Mouse (Mus musculus) ES-E14 (cell line): ENCODE results near the gene Ccdc91. TPM values are rescaled to one million over a fixed set of nuclear protein-coding genes. Genes with fewer than 3 reads are reported as not detected.

Experiments
- DNase-seq: peaks from one replicate; pipeline ENCODE4 v3.0.0-alpha.2; 2013; ENCODE audit warnings: low read depth, low spot score
- H3K27ac ChIP-seq: 2 replicates; pipeline ENCODE4 v1.5.1; 2012; ENCODE audit warnings: low read depth, mild to moderate bottlenecking, low read length, moderate library complexity, mixed read lengths; ENCODE audit not compliant: poor library complexity, insufficient read depth, severe bottlenecking
- H3K36me3 ChIP-seq: 2 replicates; pipeline ENCODE4 v1.6.1; 2012; ENCODE audit warnings: mild to moderate bottlenecking, low read length, moderate library complexity, mixed read lengths; ENCODE audit not compliant: control insufficient read depth, poor library complexity, insufficient read depth, severe bottlenecking
- H3K4me1 ChIP-seq, 2 experiments: fragments of 150-350 bp in 1 of 2; sonication (generic) in 1 of 2; 2 replicates each; pipeline ENCODE4 v1.6.1; 2012; ENCODE audit warnings: low read length in 2 of 2, mild to moderate bottlenecking in 1 of 2, mixed read lengths in 1 of 2; ENCODE audit not compliant: control insufficient read depth in 2 of 2, insufficient read depth in 2 of 2, poor library complexity in 1 of 2
- H3K4me3 ChIP-seq, 2 experiments: fragments of 150-350 bp in 1 of 2; sonication (generic) in 1 of 2; 2 replicates each; pipeline ENCODE4 v1.5.1; 2012; ENCODE audit warnings: low read length in 2 of 2, low read depth in 1 of 2, mild to moderate bottlenecking in 1 of 2, mixed read lengths in 1 of 2; ENCODE audit not compliant: insufficient read depth in 1 of 2, poor library complexity in 1 of 2, severe bottlenecking in 1 of 2
- H3K9ac ChIP-seq: 2 replicates; pipeline ENCODE4 v1.6.1; 2012; ENCODE audit warnings: low read depth, mild to moderate bottlenecking, low read length, mixed read lengths; ENCODE audit not compliant: poor library complexity, insufficient read depth, severe bottlenecking
- H3K9me3 ChIP-seq: fragments of 150-350 bp; sonication (generic); 2 replicates; pipeline ENCODE4 v1.6.1; 2012; ENCODE audit warnings: low read depth, mild to moderate bottlenecking, low read length; ENCODE audit not compliant: control insufficient read depth, insufficient read depth
- CHD2 ChIP-seq: IDR thresholded peaks from 2 replicates; pipeline ENCODE4 v1.6.1; 2014; ENCODE audit warnings: mild to moderate bottlenecking, low read depth, low read length, inconsistent platforms
- HCFC1 ChIP-seq: IDR thresholded peaks from 2 replicates; pipeline ENCODE4 v1.6.1; 2012; ENCODE audit warnings: low read length, inconsistent platforms, borderline replicate concordance; ENCODE audit not compliant: insufficient read depth
- MAFK ChIP-seq: IDR thresholded peaks from 2 replicates; pipeline ENCODE4 v1.6.1; 2014; ENCODE audit warnings: mild to moderate bottlenecking, low read depth, low read length, inconsistent platforms; ENCODE audit not compliant: insufficient read depth
- ZC3H11A ChIP-seq: IDR thresholded peaks from 2 replicates; pipeline ENCODE4 v1.6.1; 2012; ENCODE audit warnings: low read depth, mild to moderate bottlenecking, inconsistent platforms, low read length, borderline replicate concordance
- ZNF384 ChIP-seq: IDR thresholded peaks from 2 replicates; pipeline ENCODE4 v1.6.1; 2012; ENCODE audit warnings: low read depth, low read length, inconsistent platforms
- in situ Hi-C, 2 experiments: fragments of 600-800 bp; cut with MboI; formaldehyde crosslinking; loops; one replicate each; pipeline ENCODE4 v1.15.1; 2025; ENCODE audit warnings: low sequenced_read_pairs in 2 of 2, inconsistent platforms in 1 of 2; ENCODE audit not compliant: unreplicated experiment in 2 of 2
- total RNA-seq: library from RNA; depleted of rRNA; stranded (reverse); fragments of 300-350 nt; gene quantifications from 2 replicates; pipeline ENCODE4 v1.2.3, GENCODE M21; 2012; rRNA removed

Gene Ccdc91
- 12.6 and 13.0 TPM in 2 replicates for total RNA-seq

DNA sequence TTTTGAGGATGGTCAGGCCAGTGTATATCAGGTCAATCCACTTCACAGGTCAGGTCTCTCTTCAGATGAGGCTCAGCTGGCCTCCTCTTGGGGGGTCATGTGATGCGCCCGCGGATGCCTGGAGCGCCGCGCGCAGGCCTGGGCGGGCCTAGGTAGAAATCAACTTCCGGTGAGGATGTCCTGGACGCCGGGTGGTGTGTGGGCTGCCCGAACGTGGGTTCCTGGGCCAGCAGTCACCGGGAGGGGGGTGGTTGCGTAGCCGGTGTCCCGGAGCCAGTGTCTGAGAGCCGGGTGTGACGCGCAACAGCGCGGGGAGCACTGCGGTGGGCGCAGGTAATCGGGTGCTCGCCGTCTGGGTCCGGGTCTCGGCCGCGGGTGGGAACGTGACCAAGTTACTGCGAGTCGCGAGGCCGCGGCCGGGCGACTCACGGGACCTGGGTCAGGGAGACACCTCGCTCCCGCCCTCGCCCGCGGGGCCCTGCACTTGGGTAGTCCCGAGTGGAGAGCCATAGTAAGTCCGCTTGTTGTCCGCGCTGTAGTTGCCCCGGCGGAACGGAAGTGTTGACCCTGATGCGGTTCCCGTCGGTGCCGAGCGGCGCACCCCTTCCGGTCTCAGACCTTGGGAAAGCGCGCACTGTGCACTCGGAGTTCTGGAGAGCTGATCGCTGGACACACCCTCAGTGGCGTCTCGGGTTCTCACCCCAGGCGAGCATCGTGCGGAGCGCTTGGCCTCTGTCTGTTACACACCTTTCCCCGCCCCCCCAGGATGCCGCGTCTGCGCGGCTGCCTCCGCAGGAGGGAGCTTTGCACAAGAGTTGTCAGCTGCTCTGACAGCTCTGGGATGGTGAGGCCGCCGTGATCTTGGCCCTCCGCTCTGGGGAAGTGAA, at the start of gene Ccdc91:
Gene Ccdc91 (plus strand): TSS at position 102 of the 887 bp plus-strand sequence.
- peak within 1 kb of the TSS; percentile 79 to 97 for H3K4me3 ChIP-seq
- H3K9me3 ChIP-seq: no peaks in the 10 kb centered on the region
- no peaks in the 10 kb centered on the region for H3K36me3 ChIP-seq
- peak within 1 kb of the TSS; percentile 97 for H3K9ac ChIP-seq
- H3K27ac ChIP-seq: peak within 1 kb of the TSS; percentile 79
- DNase-seq: peak; percentile 88
- in situ Hi-C loops: no loop called here
- TF ChIP-seq MAFK (no peak), HCFC1 (peak; percentile 78; the same call in 1 of the 2 replicates)
- H3K4me1 ChIP-seq: 0 out of 4 replicates have a peak, but pooled peaks cover 0 to 3% of the 10 kb centered on the region in 2 experiments

DNA sequence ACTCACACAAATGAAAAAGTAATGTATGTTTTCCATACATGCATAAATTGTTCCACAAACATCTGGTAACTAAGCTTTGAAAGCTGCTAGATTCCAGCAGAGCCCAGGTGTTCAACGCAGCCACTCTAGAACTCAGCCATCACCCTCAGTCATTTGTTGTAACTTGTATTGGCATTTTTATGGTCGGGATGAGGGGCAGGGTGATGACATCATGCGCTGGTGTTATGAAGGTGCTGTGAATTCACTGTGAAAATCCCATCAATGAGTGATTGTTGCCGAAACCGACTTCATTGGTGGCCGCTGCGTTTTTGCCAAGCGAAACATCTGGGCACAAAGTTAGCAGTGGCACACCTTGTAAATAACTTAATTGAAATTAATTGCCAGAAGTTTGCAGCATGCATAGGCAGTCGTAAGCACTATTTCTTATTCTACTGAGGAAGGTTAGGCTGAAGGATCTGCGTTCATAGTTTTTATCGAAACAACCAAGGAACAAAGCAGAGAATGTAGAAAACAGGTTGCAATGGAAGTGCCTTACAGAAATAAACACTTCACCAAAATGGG, 48.6 kb upstream of the Ccdc91 start:
- no peak for TF ChIP-seq ZC3H11A
- TF ChIP-seq ZNF384: no peak
- TF ChIP-seq MAFK: no peak
- TF ChIP-seq CHD2: no peak
- no peak for TF ChIP-seq HCFC1
- Histone ChIP-seq H3K9ac (no peak overlapping the region), H3K9me3 (no peaks in the 10 kb centered on the region), H3K4me3 (no peak overlapping the region), H3K4me1 (no peaks in the 10 kb centered on the region), H3K27ac (no peak overlapping the region), H3K36me3 (no peaks in the 10 kb centered on the region)
- DNase-seq: no peak
- in situ Hi-C loops: no loop called here

DNA sequence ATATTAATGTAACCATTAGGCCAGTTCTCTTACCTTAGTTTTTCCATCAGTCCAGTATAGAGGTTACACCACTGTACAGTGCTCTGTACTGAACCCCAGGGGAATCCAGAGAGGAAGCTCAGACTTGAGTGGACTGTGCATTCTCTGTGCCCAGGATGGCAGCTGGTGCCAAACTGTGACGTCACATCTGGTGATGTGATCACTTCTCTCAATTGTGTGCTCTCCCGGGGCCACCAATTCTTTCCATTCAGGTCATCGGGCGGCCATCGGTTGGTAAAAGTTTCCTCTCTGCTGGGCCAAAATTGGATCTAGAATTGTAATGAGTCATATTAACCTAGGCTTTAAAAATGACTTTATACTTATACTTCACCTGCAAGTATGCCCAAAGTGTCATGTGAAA, 19.9 kb upstream of the Ccdc91 start:
- no peak overlapping the region for H3K9ac ChIP-seq
- no peak overlapping the region for H3K4me3 ChIP-seq
- no peak for TF ChIP-seq HCFC1
- no peak for TF ChIP-seq CHD2
- TF ChIP-seq ZC3H11A: no peak
- no peak for TF ChIP-seq MAFK
- no peak for TF ChIP-seq ZNF384
- H3K36me3 ChIP-seq: no peaks in the 10 kb centered on the region
- no peak for DNase-seq
- H3K27ac ChIP-seq: no peak overlapping the region
- in situ Hi-C loops: no loop called here
- H3K9me3 ChIP-seq: no peaks in the 10 kb centered on the region
- H3K4me1 ChIP-seq: no peaks in the 10 kb centered on the region

DNA sequence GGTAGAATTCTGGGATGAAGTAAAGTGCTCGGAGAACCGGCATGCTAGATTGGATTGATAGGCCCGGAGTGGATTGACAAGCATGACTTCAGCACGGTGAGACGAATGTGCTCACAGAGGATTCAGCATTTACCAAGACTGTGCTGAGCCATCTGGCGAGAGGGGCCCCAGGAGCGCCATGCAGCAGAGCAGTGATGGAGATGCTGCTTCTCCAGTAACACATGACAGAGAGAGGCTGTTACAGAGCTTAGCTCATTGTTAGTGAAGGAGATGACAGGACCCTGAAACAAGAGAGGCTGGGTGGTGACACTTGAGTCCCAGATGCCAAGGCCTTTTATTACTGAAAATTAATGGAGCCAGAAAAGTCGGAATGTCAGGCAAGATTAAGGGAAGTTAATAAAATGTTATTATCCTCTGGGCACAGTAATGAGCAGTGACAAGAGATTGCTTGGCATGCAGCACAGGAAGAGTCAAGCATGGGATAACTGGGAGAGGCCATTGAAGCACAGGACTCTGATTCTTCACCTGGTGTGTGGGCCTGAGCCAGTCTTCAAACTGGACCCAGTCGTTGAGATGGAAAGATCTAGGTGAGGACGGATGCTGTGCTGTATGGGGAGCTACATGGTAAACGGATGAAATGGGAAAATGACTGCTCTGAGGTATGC, 16.9 kb upstream of the Ccdc91 start:
- no peak for DNase-seq
- no peaks in the 10 kb centered on the region for H3K9me3 ChIP-seq
- no peak for TF ChIP-seq ZC3H11A
- no peak for TF ChIP-seq MAFK
- TF ChIP-seq HCFC1: no peak
- TF ChIP-seq ZNF384: no peak
- no peak for TF ChIP-seq CHD2
- H3K4me1 ChIP-seq: no peaks in the 10 kb centered on the region
- in situ Hi-C loops: no loop called here
- no peak overlapping the region for H3K27ac ChIP-seq
- H3K4me3 ChIP-seq: no peak overlapping the region
- H3K9ac ChIP-seq: no peak overlapping the region
- no peaks in the 10 kb centered on the region for H3K36me3 ChIP-seq
